Mouse (Mus musculus) CH12.LX (cell line): Measurements from ENCODE around the gene Gm49333.

Experiments used
- CTCF ChIP-seq, 2 experiments: IDR thresholded peaks in 1 of 2; conservative IDR thresholded peaks in 1 of 2; 2 replicates each; pipeline ENCODE4 v1.5.1; 2011 to 2012; ENCODE audit warnings: low read depth in 2 of 2, low read length in 2 of 2, improper control_type of control experiment in 1 of 2, inconsistent platforms in 1 of 2, mild to moderate bottlenecking in 1 of 2, moderate library complexity in 1 of 2
- GABPA ChIP-seq: IDR thresholded peaks from 2 replicates; pipeline ENCODE4 v1.6.1; 2012; ENCODE audit warnings: low read depth, low read length, improper control_type of control experiment, inconsistent platforms; ENCODE audit not compliant: insufficient replicate concordance
- HCFC1 ChIP-seq: IDR thresholded peaks from 2 replicates; pipeline ENCODE4 v1.6.1; 2012; ENCODE audit warnings: low read depth, mild to moderate bottlenecking, inconsistent platforms, low read length, improper control_type of control experiment
- MAX ChIP-seq: IDR thresholded peaks from 2 replicates; pipeline ENCODE4 v1.6.1; 2011; ENCODE audit warnings: low read length, improper control_type of control experiment
- MYC ChIP-seq: IDR thresholded peaks from 2 replicates; pipeline ENCODE4 v1.6.1; 2011; ENCODE audit warnings: low read depth, mild to moderate bottlenecking, improper control_type of control experiment, low read length
- POLR2A ChIP-seq: IDR thresholded peaks from 2 replicates; pipeline ENCODE4 v1.6.1; 2011; ENCODE audit warnings: low read depth, mild to moderate bottlenecking, improper control_type of control experiment, low read length
- RAD21 ChIP-seq: IDR thresholded peaks from 2 replicates; pipeline ENCODE4 v1.6.1; 2011; ENCODE audit warnings: low read depth, mild to moderate bottlenecking, low read length, improper control_type of control experiment, moderate library complexity
- SIN3A ChIP-seq: IDR thresholded peaks from 2 replicates; pipeline ENCODE4 v1.6.1; 2012; ENCODE audit warnings: low read length, improper control_type of control experiment, inconsistent platforms
- TBP ChIP-seq: conservative IDR thresholded peaks from 2 replicates; pipeline ENCODE4 v1.6.1; 2011; ENCODE audit warnings: low read depth, low read length, improper control_type of control experiment
- TCF12 ChIP-seq: IDR thresholded peaks from 2 replicates; pipeline ENCODE4 v1.6.1; 2014; ENCODE audit warnings: low read depth, mild to moderate bottlenecking, inconsistent platforms, low read length, improper control_type of control experiment
- USF1 ChIP-seq: IDR thresholded peaks from 2 replicates; pipeline ENCODE4 v1.6.1; 2014; ENCODE audit warnings: low read depth, mild to moderate bottlenecking, inconsistent platforms, low read length, improper control_type of control experiment
- USF2 ChIP-seq: conservative IDR thresholded peaks from 2 replicates; pipeline ENCODE4 v1.6.1; 2011; ENCODE audit warnings: low read depth, low read length, improper control_type of control experiment
- ZC3H11A ChIP-seq: IDR thresholded peaks from 2 replicates; pipeline ENCODE4 v1.6.1; 2012; ENCODE audit warnings: low read depth, mild to moderate bottlenecking, inconsistent platforms, low read length, improper control_type of control experiment
- ZKSCAN1 ChIP-seq: IDR thresholded peaks from 2 replicates; pipeline ENCODE4 v1.6.1; 2012; ENCODE audit warnings: low read depth, inconsistent platforms, low read length, improper control_type of control experiment, borderline replicate concordance

GRCm38 (mm10) chr16:20690774-20691173 is 79.4 kb downstream of the Gm49333 start:
- no peak for TF ChIP-seq SIN3A
- no peak for TF ChIP-seq POLR2A
- TF ChIP-seq MAX: no peak
- TF ChIP-seq ZC3H11A: no peak
- TF ChIP-seq MYC: no peak
- no peak for TF ChIP-seq HCFC1
- TF ChIP-seq CTCF (conservative IDR thresholded peaks at IDR 0.05 in 1 of 2, IDR thresholded peaks at IDR 0.05 in 1 of 2; ENCODE audit: low read depth in 2 of 2, low read length in 2 of 2): no peak
- TF ChIP-seq TCF12: no peak
- no peak for TF ChIP-seq USF1
- no peak for TF ChIP-seq GABPA
- TF ChIP-seq TBP: no peak
- no peak for TF ChIP-seq USF2
- TF ChIP-seq RAD21: no peak
- TF ChIP-seq ZKSCAN1: no peak
